Mouse (Mus musculus): ENCODE measurements around the gene Arl5a. TPM values are rescaled to one million over a fixed set of nuclear protein-coding genes. Genes with fewer than 3 reads are reported as not detected.

Arl5a gene
- 75.6 and 87.0 TPM in 2 replicates for total RNA-seq (2014; rRNA removed)
- 27.1 and 31.0 TPM in 2 replicates for polyA plus RNA-seq (2015; fragmentation: Nextera tagmentation; extraction: Ambion mirVana)

GRCm38 (mm10) chr2:52424747-52425522 is at the start of gene Arl5a:
Gene Arl5a, minus strand, starts transcription at chr2:52424901.
- H3K27me3 ChIP-seq (ENCODE audit: insufficient read depth, low read length): no peaks in the 10 kb centered on the region
- peak within 1 kb of the TSS; percentile 96 for H3K9ac ChIP-seq
- no peaks in the 10 kb centered on the region for H3K9me3 ChIP-seq (ENCODE audit: low read length)
- H3K27ac ChIP-seq (ENCODE audit: low read depth, low read length): peak within 1 kb of the TSS; percentile 89
- no peak for TF ChIP-seq CTCF (IDR thresholded peaks at IDR 0.05; ENCODE audit: low read depth)
- H3K36me3 ChIP-seq (ENCODE audit: insufficient read depth): no peaks in the 10 kb centered on the region
- WGBS: under 1% methylated on average over 35 of the region's 57 CpGs
- ATAC-seq: peak; percentile 96
- H3K4me2 ChIP-seq (ENCODE audit: low read depth): peak within 1 kb of the TSS; percentile 63
- peak; percentile 97 for DNase-seq
- H3K4me1 ChIP-seq (ENCODE audit: insufficient read depth): peaks cover 25% of the 10 kb centered on the region
- H3K4me3 ChIP-seq (ENCODE audit: low read depth, low read length): peak within 1 kb of the TSS; percentile 96

DNA sequence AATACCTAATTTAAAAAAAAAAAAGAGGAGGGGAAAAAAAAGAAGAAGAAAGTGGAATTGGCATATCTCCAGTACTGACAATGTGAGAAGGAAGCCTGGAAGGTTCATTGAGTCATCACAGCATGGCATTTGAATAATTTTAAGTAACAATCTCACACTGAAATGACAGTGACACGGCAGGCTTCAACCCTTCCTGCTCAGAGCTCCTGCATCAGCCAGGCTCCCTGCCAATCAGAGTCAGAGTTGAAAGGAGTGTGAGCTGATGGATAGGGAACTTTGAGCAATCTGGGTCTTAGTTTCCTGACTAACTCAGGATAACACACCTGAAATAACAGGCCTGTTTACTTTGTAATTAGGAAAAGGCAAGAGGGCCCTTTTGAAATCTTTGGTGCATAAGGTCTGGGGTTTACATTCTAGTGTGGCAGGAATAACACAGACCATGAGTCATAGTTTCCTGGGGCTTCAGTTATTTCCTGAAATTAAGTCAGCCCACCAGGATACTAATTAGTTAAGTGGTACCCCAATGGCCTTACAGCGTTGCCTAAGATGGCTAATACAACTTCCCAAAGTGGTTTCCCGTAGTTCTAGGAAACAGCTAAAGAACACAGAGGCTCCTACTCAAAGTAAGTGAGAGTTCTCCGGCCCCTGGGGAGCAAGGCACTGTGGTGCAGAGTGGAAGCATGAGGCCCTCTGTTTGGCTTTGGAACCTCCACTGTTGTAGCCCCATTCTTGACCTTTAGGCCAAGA is 47.0 kb upstream of the Arl5a start:
- H3K4me2 ChIP-seq (ENCODE audit: low read depth): no peak overlapping the region
- WGBS: 30% methylated on average over 4 of the region's 4 CpGs
- no peak for TF ChIP-seq CTCF (IDR thresholded peaks at IDR 0.05; ENCODE audit: low read depth)
- no peaks in the 10 kb centered on the region for H3K27me3 ChIP-seq (ENCODE audit: insufficient read depth, low read length)
- H3K4me1 ChIP-seq (ENCODE audit: insufficient read depth): no peaks in the 10 kb centered on the region
- H3K9me3 ChIP-seq (ENCODE audit: low read length): no peaks in the 10 kb centered on the region
- peaks cover 10% of the 10 kb centered on the region for H3K36me3 ChIP-seq (ENCODE audit: insufficient read depth)
- H3K27ac ChIP-seq (ENCODE audit: low read depth, low read length): no peak overlapping the region
- H3K4me3 ChIP-seq (ENCODE audit: low read depth, low read length): no peak overlapping the region
- DNase-seq (peak; percentile 56), ATAC-seq (peak; percentile 84)
- no peak overlapping the region for H3K9ac ChIP-seq

DNA sequence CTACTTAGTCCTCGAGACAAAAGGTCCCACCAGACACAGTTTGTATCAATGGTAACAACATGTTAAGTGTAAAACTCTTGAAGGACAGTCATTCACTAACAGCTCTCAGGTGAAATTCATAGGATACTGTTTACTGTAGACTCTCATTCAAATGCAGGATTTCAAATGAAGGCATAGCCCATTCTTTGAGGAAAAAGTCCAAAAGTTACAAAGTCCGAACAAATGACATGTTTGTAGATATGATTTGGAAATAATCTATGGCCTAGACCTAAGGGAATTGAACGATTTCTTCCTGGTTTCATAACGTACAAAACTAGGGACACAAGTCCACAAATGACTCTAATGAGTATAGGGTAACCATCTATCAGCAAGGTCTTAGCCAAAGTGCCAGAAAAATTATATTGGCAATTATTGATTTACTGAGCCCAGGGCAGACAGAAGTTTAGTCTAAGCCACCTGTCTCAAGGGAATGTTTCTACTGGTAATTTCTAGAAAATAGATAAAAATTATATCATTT is 45.4 kb upstream of the Arl5a start:
- DNase-seq: no peak
- WGBS: 90% methylated on average over 4 of the region's 4 CpGs
- Histone ChIP-seq H3K9me3 (ENCODE audit: low read length) (no peaks in the 10 kb centered on the region), H3K4me3 (ENCODE audit: low read depth, low read length) (no peak overlapping the region), H3K27me3 (ENCODE audit: insufficient read depth, low read length) (no peaks in the 10 kb centered on the region), H3K4me2 (ENCODE audit: low read depth) (no peak overlapping the region), H3K27ac (ENCODE audit: low read depth, low read length) (no peak overlapping the region), H3K4me1 (ENCODE audit: insufficient read depth) (no peaks in the 10 kb centered on the region), H3K9ac (no peak overlapping the region), H3K36me3 (ENCODE audit: insufficient read depth) (peaks cover 12% of the 10 kb centered on the region)
- TF ChIP-seq CTCF (IDR thresholded peaks at IDR 0.05; ENCODE audit: low read depth): no peak
- ATAC-seq: no peak

- H3K27me3 ChIP-seq (ENCODE audit: insufficient read depth, low read length): no peaks in the 10 kb centered on the region
- ATAC-seq: no peak
- no peak overlapping the region for H3K4me2 ChIP-seq (ENCODE audit: low read depth)
- no peak for DNase-seq
- no peak for TF ChIP-seq CTCF (IDR thresholded peaks at IDR 0.05; ENCODE audit: low read depth)
- WGBS: 83% methylated on average over 6 of the region's 6 CpGs
- H3K4me1 ChIP-seq (ENCODE audit: insufficient read depth): no peaks in the 10 kb centered on the region
- H3K27ac ChIP-seq (ENCODE audit: low read depth, low read length): no peak overlapping the region
- H3K4me3 ChIP-seq (ENCODE audit: low read depth, low read length): no peak overlapping the region
- peaks cover 11% of the 10 kb centered on the region for H3K36me3 ChIP-seq (ENCODE audit: insufficient read depth)
- no peak overlapping the region for H3K9ac ChIP-seq
- H3K9me3 ChIP-seq (ENCODE audit: low read length): no peaks in the 10 kb centered on the region
These were observed 42.9 kb upstream of the Arl5a start for GRCm38 (mm10) chr2:52467629-52468028.

DNA sequence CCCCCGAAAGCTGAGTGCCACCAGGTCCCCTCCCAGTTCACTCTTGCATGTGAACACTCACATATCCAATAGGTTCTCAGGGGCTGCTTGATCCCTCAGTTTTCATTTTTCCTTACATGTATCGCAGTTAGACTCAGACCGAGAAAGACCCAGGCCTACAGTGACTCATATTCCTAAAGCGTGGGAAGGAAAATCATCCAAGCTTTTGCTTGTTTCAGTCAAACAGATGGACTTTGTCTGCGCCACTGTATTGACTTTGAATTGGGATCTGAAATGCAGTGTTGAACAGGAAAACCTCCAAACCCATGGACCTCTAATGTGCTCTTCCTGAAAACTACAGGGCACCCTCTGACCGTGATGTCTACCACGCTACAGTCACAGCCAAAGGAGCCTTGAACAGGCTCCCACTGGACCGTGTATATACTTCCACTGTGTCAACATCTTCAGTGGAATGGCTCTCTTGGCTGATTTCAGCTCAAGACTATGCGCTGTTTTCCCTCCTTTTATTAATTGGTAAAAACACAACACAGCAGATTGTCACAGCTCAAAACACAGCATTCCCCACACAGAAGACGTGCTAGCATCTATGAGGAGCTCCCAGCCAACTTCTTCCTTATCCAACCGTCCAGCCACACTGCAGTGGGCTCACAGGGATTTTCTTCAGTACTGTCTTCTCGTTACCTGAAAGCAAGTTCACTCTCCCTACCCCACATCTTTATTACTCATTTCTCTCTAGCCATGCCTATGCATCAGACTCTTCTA is 36.7 kb upstream of the Arl5a start:
- peak; percentile 25 for DNase-seq
- no peak overlapping the region for H3K27ac ChIP-seq (ENCODE audit: low read depth, low read length)

GRCm38 (mm10) chr2:52455606-52456479 is 31.1 kb upstream of the Arl5a start:
- ATAC-seq (peak; percentile 25; the same call in 1 of the 2 replicates), DNase-seq (no peak)
- Histone ChIP-seq H3K9me3 (ENCODE audit: low read length) (no peaks in the 10 kb centered on the region), H3K4me2 (ENCODE audit: low read depth) (no peak overlapping the region), H3K27ac (ENCODE audit: low read depth, low read length) (no peak overlapping the region), H3K4me1 (ENCODE audit: insufficient read depth) (no peaks in the 10 kb centered on the region), H3K36me3 (ENCODE audit: insufficient read depth) (peaks cover 9% of the 10 kb centered on the region; the same call in 1 of the 2 replicates), H3K4me3 (ENCODE audit: low read depth, low read length) (no peak overlapping the region), H3K9ac (no peak overlapping the region), H3K27me3 (ENCODE audit: insufficient read depth, low read length) (no peaks in the 10 kb centered on the region)
- TF ChIP-seq CTCF (IDR thresholded peaks at IDR 0.05; ENCODE audit: low read depth): no peak
- 41% methylated on average over 7 of the region's 7 CpGs for WGBS

More for the DNA sequence above, 36.7 kb upstream of the Arl5a start:
- no peaks in the 10 kb centered on the region for H3K4me1 ChIP-seq (ENCODE audit: insufficient read depth)
- H3K9ac ChIP-seq: no peak overlapping the region
- ATAC-seq: peak; percentile 69
- no peak overlapping the region for H3K4me2 ChIP-seq (ENCODE audit: low read depth)
- no peaks in the 10 kb centered on the region for H3K9me3 ChIP-seq (ENCODE audit: low read length)
- 71% methylated on average over 12 of the region's 12 CpGs for WGBS
- no peak overlapping the region for H3K4me3 ChIP-seq (ENCODE audit: low read depth, low read length)
- no peaks in the 10 kb centered on the region for H3K27me3 ChIP-seq (ENCODE audit: insufficient read depth, low read length)
- no peak for TF ChIP-seq CTCF (IDR thresholded peaks at IDR 0.05; ENCODE audit: low read depth)
- peaks cover 11% of the 10 kb centered on the region; the same call in 1 of the 2 replicates for H3K36me3 ChIP-seq (ENCODE audit: insufficient read depth)
